Mouse (Mus musculus) adrenal gland (tissue): ENCODE data around the gene Defb43.

ENCODE experiments used
- intact Hi-C: fragments of 180-260 bp; cut with DNase I; formaldehyde crosslinking; loops from one replicate; pipeline ENCODE4 v1.15.1; 2025
- long read RNA-seq, 2 experiments: library from polyadenylated mRNA; unstranded; transcript quantifications; one replicate each; pipeline ENCODE4 v2.0.0; 2020; ENCODE audit warnings: borderline replicate concordance in 1 of 2; ENCODE audit not compliant: insufficient replicate concordance in 1 of 2

Gene Defb43
- long read RNA-seq, experiment 1: 0 reads
- long read RNA-seq, experiment 2: 0 reads

DNA sequence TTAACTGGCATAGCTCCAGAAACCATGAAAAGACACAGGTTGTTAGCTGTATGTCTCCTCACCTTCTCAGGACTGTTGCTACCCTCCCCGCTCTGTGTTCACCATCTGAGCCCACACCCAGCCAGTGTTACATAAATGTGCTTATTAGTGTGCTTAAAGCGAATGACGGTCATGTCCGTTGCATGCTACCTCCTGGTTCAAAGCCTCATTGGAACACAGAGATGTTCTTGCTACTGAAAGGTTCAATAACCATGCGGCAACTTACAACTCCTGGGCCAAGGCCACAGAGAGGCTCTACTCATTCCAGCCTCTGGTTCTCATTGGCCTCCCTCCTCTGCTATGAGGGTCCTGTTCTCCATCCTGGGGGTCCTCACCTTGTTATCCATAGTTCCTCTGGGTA lies at the start of gene Defb43:
TSS of gene Defb43 (plus strand) at position 301 of the 400 bp plus-strand sequence.
- intact Hi-C loops: no loop called here

GRCm38 (mm10) chr14:62963632-62964031 lies 47.9 kb upstream of the Defb43 start:
- intact Hi-C loops: no loop called here

- intact Hi-C loops: no loop called here
Measured at GRCm38 (mm10) chr14:62965342-62965741, 46.2 kb upstream of the Defb43 start.

GRCm38 (mm10) chr14:62965811-62966520 lies 45.6 kb upstream of the Defb43 start:
- intact Hi-C loops: no loop called here

DNA sequence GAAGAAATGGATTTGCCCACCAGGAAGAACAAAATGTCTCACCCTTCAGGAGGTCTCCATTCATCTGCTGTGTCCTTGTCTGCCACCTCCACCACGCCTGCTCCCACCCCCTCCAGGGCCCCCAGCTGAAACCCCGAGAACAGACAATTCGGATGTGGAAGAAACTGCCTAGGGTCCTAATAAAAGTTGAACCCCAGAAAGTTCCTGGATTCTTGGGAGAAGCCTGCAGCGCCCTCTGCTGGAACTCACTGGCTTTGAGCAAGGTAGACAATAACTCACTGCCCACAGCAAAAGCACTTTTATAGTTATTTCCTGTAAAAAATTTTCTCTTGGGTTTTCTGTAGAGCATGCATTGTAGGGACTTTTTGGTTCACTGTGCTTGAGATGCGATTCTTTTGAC lies 36.5 kb upstream of the Defb43 start:
- intact Hi-C loops: no loop called here

DNA sequence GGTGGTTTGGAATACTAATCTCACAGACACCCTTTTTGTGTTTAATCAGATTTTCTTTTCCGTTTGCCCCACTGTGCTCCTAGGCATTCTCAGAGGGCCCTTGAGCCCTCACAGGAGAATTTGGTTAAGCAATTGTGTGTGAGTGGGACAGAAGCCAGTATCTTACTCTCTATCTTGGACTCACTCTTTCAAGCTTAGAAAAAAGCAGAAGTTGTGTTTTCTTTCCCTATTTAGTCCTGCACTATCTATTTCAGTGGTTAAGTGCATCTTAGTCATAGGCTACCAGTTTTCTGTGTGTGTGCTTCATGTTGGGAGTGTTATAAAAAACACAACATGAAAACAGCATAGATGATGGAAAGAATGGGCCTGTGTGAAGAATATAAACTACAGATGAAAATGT lies 31.8 kb upstream of the Defb43 start:
- intact Hi-C loops: no loop called here

DNA sequence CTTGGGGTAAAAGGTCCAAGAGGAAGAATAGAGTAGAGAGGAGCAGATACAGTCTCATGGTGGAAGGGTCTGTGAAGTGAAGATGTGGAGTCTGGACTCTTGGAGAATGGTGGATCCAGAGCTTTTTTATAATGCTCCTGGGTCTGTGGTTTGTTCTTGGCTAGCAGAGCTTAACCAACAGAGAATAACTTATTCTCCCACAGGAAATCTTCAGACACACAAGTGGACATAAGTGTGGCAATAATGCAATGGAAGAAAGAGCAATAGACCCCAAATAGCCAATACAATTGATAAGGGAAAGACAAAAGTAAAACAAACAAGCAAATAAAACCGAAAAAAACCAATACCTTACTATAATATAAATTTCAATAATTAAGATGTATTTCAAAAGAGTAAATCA lies 27.2 kb upstream of the Defb43 start, which contains the start of gene Defb48:
TSS of gene Defb48 (minus strand) at position 101 of the 400 bp plus-strand sequence.
- intact Hi-C loops: no loop called here

DNA sequence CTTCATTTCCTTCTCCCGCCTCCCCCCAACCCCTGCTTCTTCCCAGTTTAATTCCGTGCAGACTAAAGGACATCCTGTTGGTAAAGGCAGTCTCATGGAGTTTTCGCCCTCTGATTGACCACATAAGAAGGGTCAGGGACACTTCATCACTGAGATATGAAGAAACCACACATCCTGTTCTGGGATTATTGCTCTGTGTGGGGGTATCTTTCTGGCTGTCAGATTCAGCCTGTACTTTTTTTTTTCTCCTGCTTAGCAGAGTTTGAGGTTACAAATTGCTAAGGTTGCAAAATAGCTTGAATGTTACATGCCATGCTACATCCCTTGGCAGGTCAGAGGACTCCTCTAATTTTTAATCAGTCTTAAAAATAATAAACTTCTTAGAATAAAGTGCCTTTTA lies 20.3 kb upstream of the Defb43 start:
- intact Hi-C loops: no loop called here

GRCm38 (mm10) chr14:62991849-62992510 lies 19.6 kb upstream of the Defb43 start:
- intact Hi-C loops: no loop called here

DNA sequence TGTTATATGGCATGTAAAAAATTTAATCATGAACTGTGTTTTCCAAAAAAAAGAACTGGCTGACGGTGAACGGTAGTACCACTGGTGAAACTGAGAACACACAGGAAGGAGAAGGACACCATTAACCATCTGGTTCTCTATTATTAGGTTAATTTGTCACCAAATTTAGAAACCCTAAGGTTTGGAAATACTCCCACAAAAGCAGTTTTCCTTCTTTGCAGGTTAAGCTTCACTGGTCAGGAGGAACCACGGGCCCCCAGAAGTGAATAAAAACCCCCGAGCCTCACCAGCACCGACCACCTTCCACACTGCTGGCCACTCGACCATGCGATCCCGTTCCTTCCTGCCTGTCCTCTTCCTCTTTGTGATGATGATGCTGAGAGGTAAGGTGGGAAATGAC lies 13.8 kb upstream of the Defb43 start, which contains the start of gene Defb47:
TSS of gene Defb47 (plus strand) at position 301 of the 400 bp plus-strand sequence.
- intact Hi-C loops: no loop called here

DNA sequence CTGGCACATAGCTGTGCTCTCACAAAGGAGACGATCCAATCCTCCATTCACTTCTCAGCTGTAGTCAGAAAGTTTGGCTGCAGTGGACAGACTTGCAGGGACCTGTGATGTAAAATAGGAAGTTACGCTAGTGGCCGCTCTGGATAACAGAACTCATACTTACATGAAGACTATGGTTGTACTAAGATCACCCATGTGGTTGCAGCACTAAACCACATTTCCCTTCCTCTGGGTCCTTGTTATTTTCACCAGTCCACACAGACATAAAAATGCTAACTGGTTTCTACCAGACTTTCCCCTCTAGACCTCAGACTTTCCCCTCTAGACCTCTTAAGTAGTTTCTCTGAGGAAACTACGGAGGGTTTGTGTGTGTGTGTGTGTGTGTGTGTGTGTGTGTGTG lies 12.6 kb upstream of the Defb43 start:
- intact Hi-C loops: no loop called here

DNA sequence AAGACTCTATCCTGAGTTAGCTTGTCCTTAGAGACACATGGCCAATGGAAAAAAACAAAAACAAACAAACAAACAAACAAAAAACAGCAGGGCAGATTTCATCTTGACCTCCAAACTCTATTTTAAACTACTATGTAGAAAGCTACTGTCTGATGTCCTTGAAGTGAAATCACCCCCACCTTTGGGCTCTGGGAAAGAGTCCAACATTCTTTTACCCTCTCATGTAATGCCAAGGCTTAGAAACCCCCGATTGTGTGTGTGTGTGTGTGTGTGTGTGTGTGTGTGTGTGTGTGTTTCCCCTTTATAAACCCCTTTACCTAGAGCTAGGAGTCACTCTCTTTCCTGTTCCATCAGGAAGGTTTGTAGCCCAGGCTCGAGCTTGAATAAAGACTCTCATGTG lies 9.0 kb upstream of the Defb43 start:
- intact Hi-C loops: no loop called here

- intact Hi-C loops: no loop called here
Measured at GRCm38 (mm10) chr14:63013082-63013481, 1.5 kb downstream of the Defb43 start.

GRCm38 (mm10) chr14:63014667-63015066 lies 3.1 kb downstream of the Defb43 start:
- intact Hi-C loops: no loop called here

DNA sequence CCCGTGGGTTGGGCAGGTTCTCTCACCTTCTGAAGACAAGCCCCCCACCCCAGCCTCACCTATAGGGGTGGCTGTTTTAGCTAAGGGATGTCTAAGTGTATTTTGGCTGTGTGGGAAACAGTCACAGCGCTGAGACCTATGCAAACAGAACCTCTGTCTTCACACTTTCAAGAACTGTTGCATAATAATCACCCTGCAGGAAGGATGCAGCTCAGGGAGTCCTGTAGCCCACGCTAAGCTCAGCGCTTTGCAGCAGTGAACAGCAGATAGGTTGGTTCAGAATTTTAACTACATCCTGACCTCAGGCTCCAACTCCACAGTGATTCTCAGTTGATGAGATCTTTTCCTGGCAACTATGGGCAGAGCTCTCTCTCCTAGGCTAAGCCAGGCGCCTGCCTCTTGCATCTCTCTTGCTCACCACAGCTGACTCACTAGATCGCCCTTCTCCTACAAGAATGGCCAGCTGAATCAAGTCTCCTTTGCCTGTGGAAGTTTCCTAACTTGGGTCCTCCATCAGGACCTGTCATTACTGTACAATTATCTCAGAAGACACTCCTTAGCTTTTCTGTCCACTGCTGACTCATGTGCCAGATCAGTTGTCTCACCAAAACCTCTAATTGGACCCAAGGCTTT lies 9.1 kb downstream of the Defb43 start:
- intact Hi-C loops: no loop called here

DNA sequence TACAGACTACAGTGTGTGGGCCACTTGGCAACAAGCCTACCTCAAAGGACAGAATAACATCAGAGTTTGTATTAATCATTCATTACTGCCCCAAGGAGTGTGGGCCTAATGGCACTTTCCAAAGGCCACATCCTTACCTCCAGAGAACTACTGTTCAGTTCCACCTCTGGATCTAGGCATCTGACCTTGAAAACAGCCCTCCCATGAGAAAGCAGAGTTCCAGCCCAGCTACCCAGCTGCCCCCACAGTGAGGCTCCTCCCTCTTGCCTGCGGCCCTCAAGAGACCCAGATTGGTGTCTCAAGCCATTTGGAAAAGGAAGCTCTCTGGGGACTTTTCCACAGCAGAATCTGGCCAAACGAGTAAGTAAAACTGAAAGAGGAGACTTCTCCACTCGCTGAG lies 35.1 kb downstream of the Defb43 start, which contains the start of gene Defb42:
TSS of gene Defb42 (plus strand) at position 301 of the 400 bp plus-strand sequence.
- intact Hi-C loops: no loop called here

DNA sequence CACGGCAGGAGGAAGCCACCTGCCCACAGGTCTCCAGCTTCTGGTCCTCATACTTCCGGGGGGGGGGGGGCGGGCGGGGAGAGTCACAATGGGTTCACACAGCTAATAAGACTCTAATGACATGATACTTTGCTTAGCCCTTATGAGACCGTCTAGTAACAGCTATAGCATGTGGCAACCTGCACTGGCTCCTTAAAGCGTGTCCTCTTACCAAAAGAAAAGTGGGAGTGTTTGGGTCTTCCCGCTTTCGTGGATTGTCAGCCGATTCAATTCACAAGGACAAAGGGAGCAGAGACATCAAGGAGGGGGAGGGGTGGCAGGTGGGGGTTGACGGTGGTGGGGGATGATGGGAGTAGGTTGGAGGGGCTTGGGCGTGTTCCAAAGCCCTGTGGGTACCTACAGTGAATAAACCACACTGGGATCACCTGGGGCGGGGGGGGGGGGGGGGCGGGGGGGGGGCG lies 38.4 kb downstream of the Defb43 start, which contains the start of gene Defb30:
TSS of gene Defb30 (minus strand) at position 51 of the 461 bp plus-strand sequence.
- intact Hi-C loops: loop anchor here (1.0 kb wide), 1 partner anchor 322 kb away; no protein-coding TSS in a partner anchor

- intact Hi-C loops: loop anchor here (1.0 kb wide), 1 partner anchor 322 kb away; no protein-coding TSS in a partner anchor
Measured at GRCm38 (mm10) chr14:63050769-63051168, 39.2 kb downstream of the Defb43 start.

- intact Hi-C loops: no loop called here
Measured at GRCm38 (mm10) chr14:63054729-63055128, 43.2 kb downstream of the Defb43 start.

DNA sequence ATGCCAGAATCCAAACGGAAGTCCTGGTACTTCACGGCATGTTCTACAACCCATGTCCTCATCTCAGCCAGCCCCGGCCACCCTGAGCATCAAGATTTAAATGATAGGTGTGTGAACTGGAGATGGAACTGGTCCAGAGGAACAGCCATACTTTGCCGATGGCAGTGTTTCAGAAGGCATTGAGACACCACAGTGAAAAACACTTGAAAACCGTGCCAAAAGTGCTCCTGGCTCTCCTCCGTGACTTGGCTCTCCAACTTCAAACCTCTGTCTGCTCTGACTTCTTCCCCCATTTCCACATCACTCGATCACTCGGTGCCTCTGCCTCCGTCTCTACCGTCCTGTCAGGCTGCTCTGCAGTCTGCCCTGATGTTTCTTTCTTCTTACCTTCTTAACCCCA lies 48.8 kb downstream of the Defb43 start:
- intact Hi-C loops: no loop called here

DNA sequence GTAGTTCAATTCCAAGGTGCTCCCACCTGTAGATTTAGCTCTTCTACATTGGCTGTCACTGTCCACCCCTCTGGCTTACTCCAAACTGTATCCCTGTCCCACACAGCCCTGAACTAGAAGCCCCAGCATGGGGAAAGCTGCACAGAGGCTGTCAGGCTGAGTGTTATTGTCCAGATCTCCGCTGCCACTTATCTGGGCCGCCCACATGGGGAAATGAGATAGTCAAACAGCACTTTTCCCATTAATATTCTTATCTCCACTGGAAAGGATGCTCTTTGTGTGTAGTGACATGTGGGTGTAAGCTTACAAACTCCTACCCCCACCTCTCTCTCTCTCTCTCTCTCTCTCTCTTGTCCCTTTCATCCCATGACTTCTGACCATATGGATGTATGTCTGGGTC lies 50.6 kb downstream of the Defb43 start:
- intact Hi-C loops: no loop called here

DNA sequence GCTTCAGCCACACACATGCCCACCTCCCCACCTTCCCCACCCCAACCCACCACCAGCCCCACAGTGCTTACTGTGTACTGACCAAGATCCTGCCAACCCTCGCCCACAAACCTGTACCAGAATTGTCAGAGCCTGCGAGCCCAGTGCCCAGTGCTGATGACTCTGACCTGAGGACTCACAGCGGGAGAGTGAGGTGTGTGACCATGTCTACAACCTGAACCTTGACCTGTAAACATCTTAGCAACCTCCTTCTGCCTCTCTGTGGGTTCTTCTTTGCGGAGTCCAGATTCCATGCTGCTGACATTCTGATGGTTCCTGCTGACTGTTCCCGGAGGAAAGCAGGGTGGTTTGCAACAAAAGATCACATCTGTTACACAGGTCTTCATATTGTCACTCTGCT lies 53.8 kb downstream of the Defb43 start:
- intact Hi-C loops: loop anchor here (5.0 kb wide), 1 partner anchor 307 kb away; no protein-coding TSS in a partner anchor
